Mouse (Mus musculus): ENCODE measurements around the gene Tpmt.

Tpmt gene

DNA sequence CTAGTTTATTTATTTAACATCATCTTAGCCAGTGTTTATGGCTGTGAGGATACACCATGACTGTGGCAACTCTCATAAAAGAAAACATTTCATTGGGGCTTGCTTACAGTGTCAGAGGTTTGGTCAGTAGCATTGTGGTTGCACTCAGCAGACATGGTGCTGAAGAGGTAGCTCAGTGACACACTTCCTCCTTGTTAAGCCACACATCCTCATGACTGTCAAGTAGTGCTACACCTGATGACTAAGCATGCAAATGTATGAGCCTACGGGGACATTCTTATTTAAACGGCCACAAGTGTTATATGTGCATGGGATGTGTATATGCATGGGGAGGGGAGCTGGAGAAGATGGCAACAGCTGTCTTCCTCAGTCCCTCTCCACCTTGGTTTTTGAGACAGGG, 60.7 kb downstream of the Tpmt start:
- DNase-seq (ENCODE audit: extremely low spot score, low read depth, low spot score), result no peak

DNA sequence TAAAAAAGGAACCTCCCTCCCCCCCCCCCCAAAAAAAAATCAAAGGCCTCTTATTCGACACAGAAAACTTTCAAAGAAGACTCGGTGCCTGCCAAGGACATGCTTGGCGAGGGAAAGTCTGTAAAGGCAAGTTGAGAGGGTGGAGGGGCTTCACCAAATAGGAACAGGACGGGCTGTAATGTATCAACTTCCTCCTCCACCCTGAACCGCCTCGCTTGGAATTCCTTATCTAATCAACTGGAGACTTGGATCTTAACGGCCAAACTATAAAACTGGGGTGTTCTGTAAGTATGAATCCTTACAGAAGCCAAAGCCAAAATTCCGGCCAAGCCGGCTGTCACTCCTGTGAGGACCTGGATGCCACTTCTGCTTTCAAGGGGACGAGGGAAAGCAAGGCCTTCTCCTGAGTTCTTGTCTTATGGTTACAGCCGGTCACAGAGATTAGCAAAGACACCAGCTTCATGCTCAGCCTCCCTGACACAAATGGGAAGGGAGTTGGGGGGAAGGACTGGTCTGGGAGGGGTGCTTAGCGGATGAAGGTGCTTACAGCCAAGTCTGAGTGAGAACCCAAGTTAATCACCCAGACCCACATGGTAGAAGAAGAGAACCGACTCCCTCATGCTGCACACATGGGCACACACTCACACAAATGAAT, 64.6 kb downstream of the Tpmt start:
- DNase-seq (ENCODE audit: extremely low spot score, low read depth, low spot score), result no peak

DNA sequence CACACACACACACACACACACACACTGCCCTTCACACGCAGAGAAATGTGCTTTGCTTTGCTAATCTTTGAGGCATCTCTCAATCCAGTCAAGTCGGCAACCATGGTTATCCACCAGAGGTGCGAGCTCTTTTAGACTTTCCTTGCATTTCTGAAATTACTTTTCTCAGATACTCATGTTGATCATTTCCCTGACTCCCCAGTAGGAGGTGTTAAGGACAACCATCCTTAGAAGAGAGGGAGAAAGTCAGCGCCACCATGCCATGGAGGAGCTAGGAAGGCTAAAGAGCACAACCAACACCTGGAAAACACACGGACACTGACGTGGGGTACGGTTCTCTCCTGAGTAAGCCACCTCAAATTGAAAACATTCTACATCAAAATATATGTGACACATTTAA, 68.0 kb downstream of the Tpmt start:
- DNase-seq (ENCODE audit: extremely low spot score, low read depth, low spot score), result no peak

DNA sequence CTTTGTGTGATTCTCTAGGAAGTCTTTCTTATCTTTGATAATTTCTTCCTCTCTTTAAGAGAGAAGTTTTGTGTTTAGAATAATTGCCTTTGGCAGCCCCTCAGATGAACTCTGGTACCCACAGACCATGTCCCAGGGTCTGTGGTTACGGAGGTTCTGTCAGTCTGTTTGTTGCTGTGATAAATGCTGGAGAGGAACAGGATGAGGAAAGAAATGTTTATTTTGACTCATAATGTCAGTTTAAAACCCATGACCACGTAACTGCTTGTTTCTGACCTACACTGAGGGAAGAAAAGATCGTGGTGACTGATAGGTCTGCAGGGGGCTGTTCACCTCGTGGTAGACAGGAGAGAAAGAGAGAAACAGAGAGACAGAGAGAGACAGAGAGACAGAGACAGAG, 68.6 kb downstream of the Tpmt start:
- DNase-seq (ENCODE audit: extremely low spot score, low read depth, low spot score), result no peak

DNA sequence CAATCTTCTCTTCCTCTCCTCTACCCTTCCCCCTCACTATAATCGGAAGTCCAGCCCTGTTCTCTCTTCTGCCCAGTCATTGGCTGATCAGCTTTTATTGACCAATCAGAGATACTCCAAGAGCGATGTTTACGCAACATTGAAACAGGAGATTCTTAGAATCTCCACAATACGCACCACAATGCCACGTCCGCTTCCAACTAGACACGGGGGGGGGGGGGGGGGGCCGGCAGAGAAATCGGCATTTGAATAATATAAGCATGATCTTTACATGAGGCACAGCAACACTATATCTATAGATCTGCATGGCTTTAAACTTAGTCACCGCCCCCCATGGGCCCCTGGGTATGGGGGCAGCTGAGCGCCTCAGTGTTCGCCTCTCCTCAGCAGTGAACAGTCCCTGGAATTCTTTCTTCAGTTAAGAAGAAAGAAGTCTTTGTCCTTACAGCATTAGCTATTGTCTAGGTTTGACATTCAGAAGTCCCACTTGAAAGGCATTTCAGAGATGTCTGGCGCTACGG, 69.4 kb downstream of the Tpmt start:
- DNase-seq (ENCODE audit: extremely low spot score, low read depth, low spot score), result no peak
